Mouse (Mus musculus): Measurements from ENCODE around the gene Ttll6. TPM values are rescaled to one million over a fixed set of nuclear protein-coding genes. Genes with fewer than 3 reads are reported as not detected.
"Not testable (repeated sequence)": the region's sequence is repeated elsewhere in the genome, so short reads cannot be mapped to it uniquely, and the experiment has no call there.

Ttll6 gene
- 0.04 TPM in 1 of 2 replicates, not detected in the other for polyA plus RNA-seq (2014; fragmentation: Nextera tagmentation; extraction: Ambion mirVana)

GRCm38 (mm10) chr11:96133239-96133865, at the start of gene Ttll6:
Gene Ttll6, plus strand, starts transcription at chr11:96133786.
- 21% methylated on average over 16 of the region's 16 CpGs for WGBS
- Histone ChIP-seq H3K4me2 (ENCODE audit: low read depth, severe bottlenecking) (peak within 1 kb of the TSS; percentile 20; the same call in 1 of the 2 replicates), H3K9ac (ENCODE audit: low read length) (no peak within 1 kb of the TSS), H3K9me3 (ENCODE audit: control insufficient read depth, low read length) (no peaks in the 10 kb centered on the region), H3K36me3 (ENCODE audit: control insufficient read depth, insufficient read depth, low read length) (no peaks in the 10 kb centered on the region), H3K4me3 (ENCODE audit: low read depth, low read length) (peak within 1 kb of the TSS; percentile 5; the same call in 1 of the 2 replicates), H3K27me3 (ENCODE audit: control insufficient read depth, insufficient read depth, low read length) (no peaks in the 10 kb centered on the region), H3K4me1 (ENCODE audit: control insufficient read depth, insufficient read depth, low read length) (no peaks in the 10 kb centered on the region), H3K27ac (replicated peaks; ENCODE audit: low read depth, low read length) (no peak within 1 kb of the TSS)
- ATAC-seq (ENCODE audit: insufficient number of reproducible peaks, low FRiP score, low TSS enrichment, low read depth) (no peak), DNase-seq (ENCODE audit: low spot score) (peak; percentile 88)

DNA sequence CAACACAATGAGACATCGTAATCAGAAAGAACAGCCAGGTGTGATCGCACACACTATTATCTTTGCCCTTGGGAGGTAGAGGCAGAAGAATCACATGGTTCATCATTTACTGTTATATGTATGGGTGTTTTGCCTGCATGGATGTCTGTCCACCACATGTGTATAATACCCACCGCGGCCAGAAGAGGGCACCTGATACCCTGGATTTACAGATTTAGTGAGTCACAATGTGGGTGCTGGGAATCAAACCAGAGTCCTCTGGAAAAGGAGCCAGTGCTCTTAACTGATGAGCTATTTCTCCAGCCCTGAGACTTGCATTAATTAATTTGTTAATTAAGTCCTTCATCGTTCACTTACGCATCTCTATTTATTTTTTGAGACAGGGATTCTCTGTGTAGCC, 45.6 kb upstream of the Ttll6 start:
- H3K4me3 ChIP-seq (ENCODE audit: low read depth, low read length): no peak overlapping the region
- H3K9me3 ChIP-seq (ENCODE audit: control insufficient read depth, low read length): no peaks in the 10 kb centered on the region
- DNase-seq (ENCODE audit: low spot score): no peak
- 88% methylated on average over 6 of the region's 6 CpGs for WGBS
- no peaks in the 10 kb centered on the region for H3K27me3 ChIP-seq (ENCODE audit: control insufficient read depth, insufficient read depth, low read length)
- no peak overlapping the region for H3K4me2 ChIP-seq (ENCODE audit: low read depth, severe bottlenecking)
- no peak overlapping the region for H3K9ac ChIP-seq (ENCODE audit: low read length)
- no peaks in the 10 kb centered on the region for H3K4me1 ChIP-seq (ENCODE audit: control insufficient read depth, insufficient read depth, low read length)
- no peaks in the 10 kb centered on the region for H3K36me3 ChIP-seq (ENCODE audit: control insufficient read depth, insufficient read depth, low read length)
- no peak overlapping the region for H3K27ac ChIP-seq (replicated peaks; ENCODE audit: low read depth, low read length)
- no peak for ATAC-seq (ENCODE audit: insufficient number of reproducible peaks, low FRiP score, low TSS enrichment, low read depth)

GRCm38 (mm10) chr11:96091073-96091472, 42.5 kb upstream of the Ttll6 start:
- H3K9me3 ChIP-seq (ENCODE audit: control insufficient read depth, low read length): no peaks in the 10 kb centered on the region
- H3K9ac ChIP-seq (ENCODE audit: low read length): no peak overlapping the region
- H3K36me3 ChIP-seq (ENCODE audit: control insufficient read depth, insufficient read depth, low read length): no peaks in the 10 kb centered on the region
- ATAC-seq (ENCODE audit: insufficient number of reproducible peaks, low FRiP score, low TSS enrichment, low read depth) (no peak), DNase-seq (ENCODE audit: low spot score) (peak; percentile 41)
- H3K4me1 ChIP-seq (ENCODE audit: control insufficient read depth, insufficient read depth, low read length): no peaks in the 10 kb centered on the region
- H3K4me2 ChIP-seq (ENCODE audit: low read depth, severe bottlenecking): no peak overlapping the region
- 59% methylated on average over 2 of the region's 2 CpGs for WGBS
- H3K27me3 ChIP-seq (ENCODE audit: control insufficient read depth, insufficient read depth, low read length): no peaks in the 10 kb centered on the region
- H3K27ac ChIP-seq (replicated peaks; ENCODE audit: low read depth, low read length): no peak overlapping the region
- no peak overlapping the region for H3K4me3 ChIP-seq (ENCODE audit: low read depth, low read length)

DNA sequence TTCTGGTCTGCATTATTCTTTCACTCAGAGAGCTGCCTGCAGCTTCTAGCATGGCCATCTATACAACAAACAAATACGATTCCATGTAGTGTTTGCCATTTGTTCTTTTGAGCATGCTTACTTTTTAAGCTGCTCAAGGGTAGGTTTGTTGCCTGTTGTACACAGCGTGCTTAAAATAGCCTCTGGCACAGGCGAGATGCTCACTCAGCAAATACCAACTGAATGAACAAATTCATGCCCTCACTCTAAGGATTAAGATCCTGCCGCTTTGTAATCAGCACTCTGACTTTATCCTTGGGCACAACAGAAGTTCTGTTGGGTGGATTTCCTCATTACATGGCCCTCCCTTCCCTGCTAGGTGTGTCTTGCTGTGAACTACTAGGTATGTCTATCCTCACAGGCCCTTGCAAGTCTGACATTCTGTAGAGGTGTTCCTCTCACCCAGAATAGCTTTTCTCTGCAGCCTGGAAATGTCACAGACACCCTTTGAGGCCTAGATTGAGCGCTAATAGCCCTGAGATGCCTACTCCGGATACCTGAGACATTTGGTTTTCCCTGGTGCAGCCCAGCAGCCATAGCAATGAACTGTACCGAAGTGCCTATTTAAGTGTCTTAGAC, 40.8 kb upstream of the Ttll6 start:
- DNase-seq (ENCODE audit: low spot score) (no peak), ATAC-seq (ENCODE audit: insufficient number of reproducible peaks, low FRiP score, low TSS enrichment, low read depth) (no peak)
- H3K27me3 ChIP-seq (ENCODE audit: control insufficient read depth, insufficient read depth, low read length): no peaks in the 10 kb centered on the region
- H3K27ac ChIP-seq (replicated peaks; ENCODE audit: low read depth, low read length): no peak overlapping the region
- H3K4me2 ChIP-seq (ENCODE audit: low read depth, severe bottlenecking): no peak overlapping the region
- H3K4me3 ChIP-seq (ENCODE audit: low read depth, low read length): no peak overlapping the region
- no peaks in the 10 kb centered on the region for H3K9me3 ChIP-seq (ENCODE audit: control insufficient read depth, low read length)
- no peak overlapping the region for H3K9ac ChIP-seq (ENCODE audit: low read length)
- H3K36me3 ChIP-seq (ENCODE audit: control insufficient read depth, insufficient read depth, low read length): no peaks in the 10 kb centered on the region
- no peaks in the 10 kb centered on the region for H3K4me1 ChIP-seq (ENCODE audit: control insufficient read depth, insufficient read depth, low read length)
- 42% methylated on average over 7 of the region's 7 CpGs for WGBS

GRCm38 (mm10) chr11:96093361-96093760, 40.2 kb upstream of the Ttll6 start:
- no peak overlapping the region for H3K27ac ChIP-seq (replicated peaks; ENCODE audit: low read depth, low read length)
- ATAC-seq (ENCODE audit: insufficient number of reproducible peaks, low FRiP score, low TSS enrichment, low read depth) (no peak), DNase-seq (ENCODE audit: low spot score) (peak; percentile 74)
- WGBS: 10% methylated on average over 3 of the region's 3 CpGs
- no peaks in the 10 kb centered on the region for H3K9me3 ChIP-seq (ENCODE audit: control insufficient read depth, low read length)
- no peak overlapping the region for H3K9ac ChIP-seq (ENCODE audit: low read length)
- no peak overlapping the region for H3K4me2 ChIP-seq (ENCODE audit: low read depth, severe bottlenecking)
- H3K27me3 ChIP-seq (ENCODE audit: control insufficient read depth, insufficient read depth, low read length): no peaks in the 10 kb centered on the region
- H3K4me1 ChIP-seq (ENCODE audit: control insufficient read depth, insufficient read depth, low read length): no peaks in the 10 kb centered on the region
- no peak overlapping the region for H3K4me3 ChIP-seq (ENCODE audit: low read depth, low read length)
- no peaks in the 10 kb centered on the region for H3K36me3 ChIP-seq (ENCODE audit: control insufficient read depth, insufficient read depth, low read length)

GRCm38 (mm10) chr11:96108376-96108775, 25.2 kb upstream of the Ttll6 start:
- H3K4me3 ChIP-seq (ENCODE audit: low read depth, low read length): no peak overlapping the region
- H3K9me3 ChIP-seq (ENCODE audit: control insufficient read depth, low read length): no peaks in the 10 kb centered on the region
- ATAC-seq (ENCODE audit: insufficient number of reproducible peaks, low FRiP score, low TSS enrichment, low read depth) (no peak), DNase-seq (ENCODE audit: low spot score) (no peak)
- H3K36me3 ChIP-seq (ENCODE audit: control insufficient read depth, insufficient read depth, low read length): no peaks in the 10 kb centered on the region
- no peaks in the 10 kb centered on the region for H3K4me1 ChIP-seq (ENCODE audit: control insufficient read depth, insufficient read depth, low read length)
- no peak overlapping the region for H3K9ac ChIP-seq (ENCODE audit: low read length)
- H3K27me3 ChIP-seq (ENCODE audit: control insufficient read depth, insufficient read depth, low read length): no peaks in the 10 kb centered on the region
- 93% methylated on average over 1 of the region's 1 CpGs for WGBS
- H3K27ac ChIP-seq (replicated peaks; ENCODE audit: low read depth, low read length): no peak overlapping the region
- no peak overlapping the region for H3K4me2 ChIP-seq (ENCODE audit: low read depth, severe bottlenecking)

- not testable (repeated sequence) for H3K9ac ChIP-seq (ENCODE audit: low read length); H3K4me3 ChIP-seq (ENCODE audit: low read depth, low read length); H3K4me2 ChIP-seq (ENCODE audit: low read depth, severe bottlenecking); H3K4me1 ChIP-seq (ENCODE audit: control insufficient read depth, insufficient read depth, low read length); DNase-seq (ENCODE audit: low spot score); H3K9me3 ChIP-seq (ENCODE audit: control insufficient read depth, low read length); H3K27ac ChIP-seq (replicated peaks; ENCODE audit: low read depth, low read length); ATAC-seq (ENCODE audit: insufficient number of reproducible peaks, low FRiP score, low TSS enrichment, low read depth); H3K36me3 ChIP-seq (ENCODE audit: control insufficient read depth, insufficient read depth, low read length); H3K27me3 ChIP-seq (ENCODE audit: control insufficient read depth, insufficient read depth, low read length)
- 60% methylated on average over 2 of the region's 2 CpGs for WGBS
Measured at GRCm38 (mm10) chr11:96110950-96111349, 22.6 kb upstream of the Ttll6 start.

DNA sequence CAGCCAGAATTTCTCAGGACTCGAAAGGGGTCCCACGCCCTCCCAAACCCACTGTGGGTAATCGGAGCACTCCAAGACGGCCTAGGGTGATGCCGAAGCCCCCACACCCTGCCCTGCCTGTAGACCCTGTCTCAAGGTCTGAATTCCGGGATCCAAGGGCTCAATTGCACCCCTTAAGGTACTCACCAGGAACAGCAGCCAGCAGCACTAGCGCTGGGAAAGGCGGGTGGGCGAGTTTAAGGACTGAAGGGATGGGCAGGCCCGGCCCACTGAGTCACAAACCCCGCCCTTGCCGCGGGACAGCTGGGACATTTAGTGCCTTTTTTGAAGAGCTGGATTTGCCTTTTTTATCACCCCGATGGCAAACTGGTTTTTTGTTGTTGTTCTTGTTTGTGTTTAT, 21.8 kb upstream of the Ttll6 start, which contains the start of gene Calcoco2:
Calcoco2 (minus strand) TSS at position 214 of the 400 bp plus-strand sequence.
- 38% methylated on average over 14 of the region's 14 CpGs for WGBS
- no peak within 1 kb of the TSS for H3K9ac ChIP-seq (ENCODE audit: low read length)
- no peak for ATAC-seq (ENCODE audit: insufficient number of reproducible peaks, low FRiP score, low TSS enrichment, low read depth)

More for the DNA sequence above, 21.8 kb upstream of the Ttll6 start, which contains the start of gene Calcoco2:
- no peaks in the 10 kb centered on the region for H3K36me3 ChIP-seq (ENCODE audit: control insufficient read depth, insufficient read depth, low read length)
- no peaks in the 10 kb centered on the region for H3K9me3 ChIP-seq (ENCODE audit: control insufficient read depth, low read length)
- DNase-seq (ENCODE audit: low spot score): no peak
- H3K4me2 ChIP-seq (ENCODE audit: low read depth, severe bottlenecking): no peak within 1 kb of the TSS
- H3K4me1 ChIP-seq (ENCODE audit: control insufficient read depth, insufficient read depth, low read length): no peaks in the 10 kb centered on the region
- no peak within 1 kb of the TSS for H3K4me3 ChIP-seq (ENCODE audit: low read depth, low read length)
- no peaks in the 10 kb centered on the region for H3K27me3 ChIP-seq (ENCODE audit: control insufficient read depth, insufficient read depth, low read length)
- no peak within 1 kb of the TSS for H3K27ac ChIP-seq (replicated peaks; ENCODE audit: low read depth, low read length)

Data from limb, embryonic 11.5 days (tissue).